Mouse (Mus musculus) olfactory bulb, adult 2 months (tissue): ENCODE data around the gene Dppa4.

Source experiments
- CTCF ChIP-seq: fragments of 200-500 bp; IDR thresholded peaks from 2 replicates; pipeline ENCODE4 v1.5.1; 2012; ENCODE audit warnings: low read depth, mild to moderate bottlenecking, low read length, moderate library complexity; ENCODE audit not compliant: insufficient read depth
- POLR2A ChIP-seq: fragments of 200-500 bp; IDR thresholded peaks from 2 replicates; pipeline ENCODE4 v1.6.1; 2012; ENCODE audit warnings: mild to moderate bottlenecking, low read depth, low read length, moderate library complexity; ENCODE audit not compliant: insufficient read depth

DNA sequence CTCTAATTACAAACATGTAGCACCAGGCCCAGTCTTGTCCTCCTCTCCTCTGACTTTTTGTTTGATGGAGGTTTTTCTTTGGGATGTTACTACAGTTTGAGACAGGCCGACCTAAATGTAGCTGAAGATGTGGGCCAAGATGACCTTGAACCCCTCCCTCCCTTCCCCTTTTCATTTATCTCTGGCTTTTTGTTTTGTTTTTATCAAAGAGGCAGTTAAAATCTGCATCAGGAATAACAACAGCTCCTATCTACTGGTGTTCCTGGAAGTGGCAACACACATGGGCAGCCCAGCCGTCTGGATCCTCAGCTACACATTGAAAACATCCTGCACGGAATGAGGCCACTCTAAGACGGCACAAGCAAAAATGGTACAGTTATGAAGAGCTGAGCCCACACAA lies 17.7 kb upstream of the Dppa4 start:
- TF ChIP-seq CTCF: no peak
- TF ChIP-seq POLR2A: no peak
